Mouse (Mus musculus) forebrain, embryonic 10.5 days (tissue): Measurements from ENCODE around the gene Cgref1. TPM values are rescaled to one million over a fixed set of nuclear protein-coding genes. Genes with fewer than 3 reads are reported as not detected.
A peak's percentile ranks its signal among the peaks of the same experiment; 100 is the strongest.

Experiments
- DNase-seq: peaks from one replicate; pipeline ENCODE4 v3.0.0-alpha.2; 2017; ENCODE audit warnings: low spot score; ENCODE audit errors: extremely low spot score
- H3K27ac ChIP-seq: fragments of 300-500 bp; sonication (generic); 2 replicates; pipeline ENCODE4 v1.5.1; 2016; ENCODE audit warnings: mild to moderate bottlenecking
- H3K27me3 ChIP-seq: fragments of 300-500 bp; sonication (generic); 2 replicates; pipeline ENCODE4 v1.6.1; 2016; ENCODE audit warnings: mild to moderate bottlenecking; ENCODE audit not compliant: poor library complexity, severe bottlenecking
- H3K36me3 ChIP-seq: fragments of 300-500 bp; sonication (generic); replicated peaks from 2 replicates; pipeline ENCODE4 v1.6.1; 2016; ENCODE audit warnings: mild to moderate bottlenecking, moderate library complexity
- H3K4me1 ChIP-seq: fragments of 300-500 bp; sonication (generic); 2 replicates; pipeline ENCODE4 v1.6.1; 2016
- H3K4me3 ChIP-seq: fragments of 300-500 bp; sonication (generic); 2 replicates; pipeline ENCODE4 v1.5.1; 2016; ENCODE audit warnings: mild to moderate bottlenecking, moderate library complexity
- H3K9me3 ChIP-seq: fragments of 300-500 bp; sonication (generic); 2 replicates; pipeline ENCODE4 v1.6.1; 2016; ENCODE audit warnings: mild to moderate bottlenecking, moderate library complexity
- WGBS: fragments of 180-500 bp; shearing (Covaris S2); methylation state at CpG from one replicate; pipeline ENCODE4 v1.1.7; 2016; 5-methylcytosine and 5-hydroxymethylcytosine counted together
- polyA plus RNA-seq: library from polyadenylated mRNA; unstranded; fragments of >200 nt; fragmentation: Nextera tagmentation; extraction: Ambion mirVana; gene quantifications from 2 replicates; pipeline ENCODE4 v1.2.1, GENCODE M21; 2016

Cgref1 gene
- polyA plus RNA-seq: 4.8 and 5.0 TPM in 2 replicates

DNA sequence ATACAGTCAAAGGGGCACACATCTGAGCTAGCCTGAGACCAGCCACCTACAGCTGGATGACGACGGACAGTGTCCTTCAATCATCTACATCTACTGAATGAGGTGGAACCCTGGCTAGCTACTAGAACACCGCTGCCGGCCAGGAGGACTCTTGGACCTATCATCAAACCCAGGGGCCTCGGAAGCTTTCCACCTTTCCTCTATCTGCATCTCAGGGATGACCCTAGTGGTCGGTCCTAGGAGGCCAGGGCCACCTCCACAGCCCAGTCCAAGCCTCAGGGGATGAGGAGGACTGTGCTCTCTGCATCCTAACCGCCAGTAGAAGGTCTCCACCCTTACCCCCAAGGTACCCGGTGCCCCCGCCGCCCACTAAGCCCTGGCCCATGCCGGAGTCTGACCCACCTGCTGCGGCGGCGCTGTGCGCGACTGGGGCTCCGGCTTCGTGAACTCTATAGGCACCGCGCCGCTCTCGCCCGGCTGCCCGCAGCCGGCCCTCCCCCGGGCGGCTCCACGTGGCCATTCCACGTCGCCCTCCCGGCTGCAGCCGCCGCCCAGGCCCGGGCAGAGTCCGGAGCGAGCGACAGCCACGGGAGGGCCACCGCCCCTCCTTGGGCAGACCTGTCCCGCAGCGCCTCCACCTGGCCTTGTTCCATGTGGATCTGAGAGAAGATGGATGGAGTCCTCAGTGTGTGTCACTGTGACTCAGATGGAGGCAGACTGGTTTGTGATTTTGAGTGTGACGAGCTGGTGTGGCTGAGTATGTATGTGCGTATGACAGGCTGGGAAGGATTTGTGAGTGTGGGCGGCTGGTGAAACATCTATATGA, at the start of gene Cgref1:
Cgref1 (minus strand) TSS at position 636 of the 826 bp plus-strand sequence.
- Histone ChIP-seq H3K36me3 (no peaks in the 10 kb centered on the region), H3K4me3 (peak within 1 kb of the TSS; percentile 68), H3K9me3 (no peaks in the 10 kb centered on the region), H3K27ac (peak within 1 kb of the TSS; percentile 84), H3K27me3 (peaks cover 50% of the 10 kb centered on the region), H3K4me1 (peaks cover 35% of the 10 kb centered on the region)
- 5% methylated on average over 44 of the region's 44 CpGs for WGBS
- DNase-seq: peak; percentile 59

GRCm38 (mm10) chr5:30994074-30994473, 48.7 kb upstream of the Cgref1 start:
- Histone ChIP-seq H3K4me3 (no peak overlapping the region), H3K9me3 (no peaks in the 10 kb centered on the region), H3K27me3 (no peaks in the 10 kb centered on the region), H3K4me1 (no peaks in the 10 kb centered on the region), H3K36me3 (no peaks in the 10 kb centered on the region), H3K27ac (no peak overlapping the region)
- DNase-seq: no peak
- WGBS: 70% methylated on average over 3 of the region's 3 CpGs

- 80% methylated on average over 5 of the region's 5 CpGs for WGBS
- H3K27ac ChIP-seq: no peak overlapping the region
- no peak for DNase-seq
- H3K36me3 ChIP-seq: no peaks in the 10 kb centered on the region
- H3K27me3 ChIP-seq: no peaks in the 10 kb centered on the region
- H3K9me3 ChIP-seq: no peaks in the 10 kb centered on the region
- no peak overlapping the region for H3K4me3 ChIP-seq
- H3K4me1 ChIP-seq: no peaks in the 10 kb centered on the region
These were observed 47.7 kb upstream of the Cgref1 start for GRCm38 (mm10) chr5:30992980-30993676.

DNA sequence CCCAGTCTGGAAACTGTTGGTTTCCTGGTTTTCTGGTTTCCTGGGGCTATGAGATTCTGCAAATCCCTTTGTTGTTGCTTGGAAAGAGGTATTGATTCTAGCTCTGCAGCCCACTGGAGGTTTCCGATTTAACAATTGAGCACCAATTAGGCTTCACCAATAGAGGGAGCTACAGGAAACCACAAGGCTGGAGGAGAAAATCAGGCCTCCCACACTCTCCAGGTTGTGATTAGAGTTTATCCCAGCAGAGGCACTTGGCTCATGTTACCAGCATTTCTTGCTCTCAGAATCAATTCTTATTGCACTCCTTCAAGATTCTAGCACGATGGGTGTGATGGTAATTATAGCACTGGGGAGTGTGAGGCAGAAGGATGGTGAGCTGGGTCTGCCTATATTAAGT, 37.0 kb upstream of the Cgref1 start:
- no peak overlapping the region for H3K27ac ChIP-seq
- no peaks in the 10 kb centered on the region for H3K9me3 ChIP-seq
- no peak overlapping the region for H3K4me3 ChIP-seq
- H3K27me3 ChIP-seq: no peaks in the 10 kb centered on the region
- WGBS: 22% methylated on average over 2 of the region's 2 CpGs
- no peak for DNase-seq
- no peaks in the 10 kb centered on the region for H3K4me1 ChIP-seq
- H3K36me3 ChIP-seq: no peaks in the 10 kb centered on the region

DNA sequence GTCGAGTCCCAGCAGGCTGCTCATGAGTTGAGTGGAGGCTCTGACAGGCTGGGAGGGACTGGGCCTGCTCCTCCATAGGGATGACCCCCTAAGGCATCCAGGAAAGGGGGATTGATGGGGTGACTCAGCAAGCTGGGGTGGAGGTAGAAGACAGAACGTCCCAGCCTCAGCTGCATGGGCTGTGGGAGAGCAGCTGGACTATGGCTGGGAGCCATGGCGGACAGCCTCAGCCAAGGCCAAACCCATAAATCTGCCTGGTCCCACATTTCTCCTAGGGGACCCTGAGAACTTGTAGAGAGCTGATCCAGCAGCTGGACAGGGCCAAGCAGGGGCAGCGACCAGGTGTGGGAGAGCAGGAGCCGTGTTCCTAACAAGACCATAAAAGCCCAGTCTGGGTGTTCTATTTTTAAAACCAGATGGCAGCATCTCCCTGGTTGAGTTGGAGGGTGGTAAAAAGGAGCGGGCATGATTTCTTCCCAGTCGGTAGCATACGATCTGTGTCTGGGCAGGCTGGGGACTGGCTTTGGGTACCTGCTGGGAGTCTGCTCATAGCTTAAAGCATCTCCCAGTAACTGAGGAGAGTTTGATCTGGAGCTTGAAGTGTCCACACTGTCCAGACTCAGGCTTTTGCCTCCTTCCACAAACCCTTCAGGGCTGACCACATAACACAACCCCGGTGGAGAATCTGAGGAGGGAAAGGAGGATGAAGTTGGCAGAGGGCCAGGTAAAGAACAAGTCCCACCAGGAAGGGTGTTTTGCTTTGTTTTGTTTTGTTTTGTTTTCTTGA, 29.7 kb upstream of the Cgref1 start:
- Histone ChIP-seq H3K27ac (no peak overlapping the region), H3K9me3 (no peaks in the 10 kb centered on the region), H3K36me3 (no peaks in the 10 kb centered on the region), H3K27me3 (no peaks in the 10 kb centered on the region), H3K4me1 (peaks cover 15% of the 10 kb centered on the region), H3K4me3 (no peak overlapping the region)
- WGBS: 81% methylated on average over 9 of the region's 9 CpGs
- DNase-seq: no peak

- Histone ChIP-seq H3K4me1 (peaks cover 11% of the 10 kb centered on the region; the same call in 1 of the 2 replicates), H3K36me3 (no peaks in the 10 kb centered on the region), H3K27ac (no peak overlapping the region), H3K27me3 (peaks cover 4% of the 10 kb centered on the region; the same call in 1 of the 2 replicates), H3K4me3 (no peak overlapping the region), H3K9me3 (no peaks in the 10 kb centered on the region)
- no peak for DNase-seq
- WGBS: 77% methylated on average over 2 of the region's 2 CpGs
These were observed 24.0 kb upstream of the Cgref1 start for GRCm38 (mm10) chr5:30969440-30969839.

GRCm38 (mm10) chr5:30968416-30968815, 23.0 kb upstream of the Cgref1 start, which contains the start of gene Tcf23:
Gene Tcf23 (plus strand): TSS chr5:30968662.
- no peak within 1 kb of the TSS for H3K27ac ChIP-seq
- no peaks in the 10 kb centered on the region for H3K9me3 ChIP-seq
- DNase-seq: no peak
- WGBS: 81% methylated on average over 8 of the region's 8 CpGs
- H3K4me3 ChIP-seq: no peak within 1 kb of the TSS
- peaks cover 4% of the 10 kb centered on the region; the same call in 1 of the 2 replicates for H3K27me3 ChIP-seq
- no peaks in the 10 kb centered on the region for H3K36me3 ChIP-seq
- H3K4me1 ChIP-seq: 0 out of 2 replicates have a peak, but pooled peaks cover 4% of the 10 kb centered on the region

- H3K36me3 ChIP-seq: no peaks in the 10 kb centered on the region
- no peak overlapping the region for H3K27ac ChIP-seq
- no peak overlapping the region for H3K4me3 ChIP-seq
- 89% methylated on average over 4 of the region's 4 CpGs for whole genome bisulfite sequencing
- peaks cover 4% of the 10 kb centered on the region; the same call in 1 of the 2 replicates for H3K27me3 ChIP-seq
- no peaks in the 10 kb centered on the region for H3K9me3 ChIP-seq
- DNase-seq: no peak
- H3K4me1 ChIP-seq: 0 out of 2 replicates have a peak, but pooled peaks cover 4% of the 10 kb centered on the region
These were observed 20.8 kb upstream of the Cgref1 start for GRCm38 (mm10) chr5:30966189-30966588.

DNA sequence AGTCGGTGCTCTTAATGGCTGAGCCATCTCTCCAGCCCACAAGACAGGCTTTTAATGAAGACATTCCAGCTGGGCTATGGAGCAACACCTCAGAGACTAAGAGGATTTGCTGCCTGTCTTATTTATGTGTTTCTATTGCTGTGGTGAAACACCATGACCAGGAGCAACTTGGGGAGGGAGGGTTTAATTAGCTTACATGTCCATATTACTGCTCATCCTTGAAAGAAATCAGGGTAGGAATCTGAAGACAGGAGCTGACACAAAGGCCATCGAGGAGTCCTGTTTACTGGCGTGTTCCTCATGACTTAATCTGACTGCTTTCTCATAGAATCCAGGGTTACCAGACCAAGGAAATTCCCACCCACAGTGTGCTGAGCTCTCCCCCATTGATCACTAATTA, 18.5 kb upstream of the Cgref1 start:
- WGBS: 70% methylated on average over 3 of the region's 3 CpGs
- H3K9me3 ChIP-seq: no peaks in the 10 kb centered on the region
- peaks cover 14% of the 10 kb centered on the region for H3K4me1 ChIP-seq
- H3K36me3 ChIP-seq: peaks cover 2% of the 10 kb centered on the region; the same call in 1 of the 2 replicates
- no peak overlapping the region for H3K4me3 ChIP-seq
- H3K27me3 ChIP-seq: peaks cover 2% of the 10 kb centered on the region; the same call in 1 of the 2 replicates
- DNase-seq: no peak
- H3K27ac ChIP-seq: no peak overlapping the region

GRCm38 (mm10) chr5:30961545-30962505, 16.4 kb upstream of the Cgref1 start:
- WGBS: 85% methylated on average over 10 of the region's 10 CpGs
- Histone ChIP-seq H3K4me1 (peaks cover 30% of the 10 kb centered on the region), H3K9me3 (no peaks in the 10 kb centered on the region), H3K36me3 (peaks cover 21% of the 10 kb centered on the region), H3K27me3 (no peaks in the 10 kb centered on the region), H3K4me3 (no peak overlapping the region), H3K27ac (no peak overlapping the region)
- no peak for DNase-seq

DNA sequence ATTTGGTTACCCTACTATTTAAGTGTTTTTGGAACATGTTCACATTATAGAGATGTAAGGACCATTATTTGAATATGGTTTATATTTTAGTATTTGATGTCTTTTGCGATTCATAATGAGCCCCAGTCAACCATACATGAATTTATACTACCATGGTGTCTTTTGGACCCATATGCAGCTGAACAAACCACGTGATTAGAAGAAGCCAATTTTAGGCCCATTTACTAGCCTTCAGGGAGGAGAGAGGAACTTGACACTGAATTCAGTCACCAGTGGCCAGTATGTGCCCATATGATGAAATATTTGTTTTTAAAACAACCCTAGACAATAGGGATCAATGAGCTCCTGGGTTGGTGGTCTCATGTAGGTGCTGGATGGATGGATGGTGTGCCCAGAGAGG, 15.4 kb upstream of the Cgref1 start:
- Histone ChIP-seq H3K27me3 (no peaks in the 10 kb centered on the region), H3K4me1 (peaks cover 30% of the 10 kb centered on the region), H3K27ac (peak overlapping the region; percentile 92), H3K9me3 (no peaks in the 10 kb centered on the region), H3K36me3 (peaks cover 25% of the 10 kb centered on the region), H3K4me3 (peak overlapping the region; percentile 73)
- no peak for DNase-seq
- WGBS: 92% methylated on average over 2 of the region's 2 CpGs
